Mouse (Mus musculus) brain, embryonic 14.5 days (tissue): Measurements from ENCODE around the gene N4bp2l2. TPM values are rescaled to one million over a fixed set of nuclear protein-coding genes. Genes with fewer than 3 reads are reported as not detected.

ENCODE experiments used
- DNase-seq: peaks from one replicate; pipeline ENCODE4 v3.0.0-alpha.2; 2011; ENCODE audit warnings: low read depth
- CTCF ChIP-seq: fragments of 200-500 bp; IDR thresholded peaks from 2 replicates; pipeline ENCODE4 v1.5.1; 2012; ENCODE audit warnings: inconsistent platforms, mild to moderate bottlenecking, moderate library complexity, borderline replicate concordance; ENCODE audit not compliant: insufficient read depth, insufficient read length; ENCODE audit errors: extremely low read depth
- POLR2A ChIP-seq: fragments of 200-500 bp; IDR thresholded peaks from 2 replicates; pipeline ENCODE4 v1.6.1; 2012; ENCODE audit warnings: mild to moderate bottlenecking, inconsistent platforms, borderline replicate concordance; ENCODE audit not compliant: poor library complexity, insufficient read depth, insufficient read length, severe bottlenecking; ENCODE audit errors: extremely low read depth
- polyA plus RNA-seq: library from polyadenylated mRNA; depleted of rRNA; stranded (reverse); fragments of >200 nt; gene quantifications from 2 replicates; pipeline ENCODE4 v1.2.3, GENCODE M21; 2012

The N4bp2l2 gene
- polyA plus RNA-seq, 1 experiment = 31.0 TPM

GRCm38 (mm10) chr5:150606131-150606530 is 59.9 kb downstream of the N4bp2l2 start:
- TF ChIP-seq CTCF = no peak
- TF ChIP-seq POLR2A = no peak
- no peak for DNase-seq

- DNase-seq = peak; percentile 71
These were observed 64.3 kb downstream of the N4bp2l2 start for GRCm38 (mm10) chr5:150601441-150602230.

GRCm38 (mm10) chr5:150600554-150601440 is 65.2 kb downstream of the N4bp2l2 start:
- peak; percentile 17 for DNase-seq
- TF ChIP-seq CTCF (no peak), POLR2A (no peak)

More at GRCm38 (mm10) chr5:150601441-150602230, 64.3 kb downstream of the N4bp2l2 start:
- TF ChIP-seq CTCF = no peak
- no peak for TF ChIP-seq POLR2A

- DNase-seq = no peak
- TF ChIP-seq CTCF (no peak), POLR2A (no peak)
These were observed 66.4 kb downstream of the N4bp2l2 start for GRCm38 (mm10) chr5:150599301-150600294.

GRCm38 (mm10) chr5:150598202-150599119 is 67.5 kb downstream of the N4bp2l2 start:
- no peak for DNase-seq
- TF ChIP-seq POLR2A = no peak
- no peak for TF ChIP-seq CTCF

GRCm38 (mm10) chr5:150597088-150597487 is 68.9 kb downstream of the N4bp2l2 start, which contains the start of gene N4bp2l1:
TSS of gene N4bp2l1 (minus strand) at chr5:150597188.
- TF ChIP-seq POLR2A (no peak), CTCF (no peak)
- no peak for DNase-seq

- TF ChIP-seq CTCF (no peak), POLR2A (no peak)
- DNase-seq = no peak
These were observed 70.5 kb downstream of the N4bp2l2 start for GRCm38 (mm10) chr5:150595366-150596016.

- no peak for TF ChIP-seq CTCF
- TF ChIP-seq POLR2A = no peak
- DNase-seq = peak; percentile 35
These were observed 71.2 kb downstream of the N4bp2l2 start for GRCm38 (mm10) chr5:150594649-150595339.
